Mouse (Mus musculus): Measurements from ENCODE around the gene Gmip.
A peak's percentile ranks its signal among the peaks of the same experiment; 100 is the strongest.

The Gmip gene

DNA sequence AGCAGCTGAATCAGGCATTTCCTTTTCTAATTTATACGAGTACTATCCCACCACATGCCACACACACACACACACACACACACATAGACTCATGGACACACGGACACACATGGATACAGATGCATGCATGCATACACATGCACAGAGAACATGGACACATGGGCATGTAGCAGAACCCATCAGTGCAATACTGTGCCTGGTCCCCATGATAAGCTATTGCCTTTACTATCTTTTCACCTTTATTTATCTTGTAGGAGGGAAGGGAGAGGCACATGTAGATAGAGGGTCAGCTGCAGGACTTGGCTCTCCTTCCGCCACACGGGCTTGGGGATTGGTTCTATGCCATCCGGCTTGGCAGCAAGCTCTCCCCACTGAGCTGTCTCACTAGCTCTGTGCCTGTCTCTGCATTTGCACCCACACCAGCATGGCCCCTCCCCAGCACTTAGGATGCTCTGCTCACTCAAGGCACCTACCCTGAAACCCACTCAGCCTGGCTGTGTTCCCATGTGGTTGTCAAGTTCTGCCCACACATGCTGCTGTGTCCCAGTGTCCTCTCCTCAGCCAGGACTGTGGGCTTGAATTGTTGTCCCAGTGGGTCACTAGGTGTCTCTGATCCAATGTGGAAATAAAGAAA, 55.0 kb downstream of the Gmip start:
- DNase-seq (ENCODE audit: low spot score in 2 of 2) = peak in 1 of 2 experiments; percentile 40

DNA sequence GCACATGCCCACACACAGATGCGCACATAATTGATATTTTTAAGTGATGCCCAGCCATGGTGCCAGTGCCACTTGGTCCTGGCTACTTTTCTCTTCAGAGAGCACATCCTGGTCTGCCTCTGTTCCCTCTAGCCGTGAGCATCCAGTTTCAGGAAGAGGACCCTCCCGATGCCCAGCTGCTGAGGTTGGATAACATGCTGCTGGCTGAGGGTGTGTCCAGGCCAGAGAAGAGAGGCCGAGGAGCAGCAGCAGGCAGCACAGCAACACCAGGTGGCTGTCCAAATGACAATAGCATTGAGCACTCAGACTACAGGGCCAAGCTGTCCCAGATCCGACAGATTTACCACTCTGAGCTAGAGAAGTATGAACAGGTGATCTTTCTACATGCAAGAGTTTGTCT, 55.7 kb downstream of the Gmip start:
- no peak for DNase-seq (ENCODE audit: low spot score in 2 of 2)

DNA sequence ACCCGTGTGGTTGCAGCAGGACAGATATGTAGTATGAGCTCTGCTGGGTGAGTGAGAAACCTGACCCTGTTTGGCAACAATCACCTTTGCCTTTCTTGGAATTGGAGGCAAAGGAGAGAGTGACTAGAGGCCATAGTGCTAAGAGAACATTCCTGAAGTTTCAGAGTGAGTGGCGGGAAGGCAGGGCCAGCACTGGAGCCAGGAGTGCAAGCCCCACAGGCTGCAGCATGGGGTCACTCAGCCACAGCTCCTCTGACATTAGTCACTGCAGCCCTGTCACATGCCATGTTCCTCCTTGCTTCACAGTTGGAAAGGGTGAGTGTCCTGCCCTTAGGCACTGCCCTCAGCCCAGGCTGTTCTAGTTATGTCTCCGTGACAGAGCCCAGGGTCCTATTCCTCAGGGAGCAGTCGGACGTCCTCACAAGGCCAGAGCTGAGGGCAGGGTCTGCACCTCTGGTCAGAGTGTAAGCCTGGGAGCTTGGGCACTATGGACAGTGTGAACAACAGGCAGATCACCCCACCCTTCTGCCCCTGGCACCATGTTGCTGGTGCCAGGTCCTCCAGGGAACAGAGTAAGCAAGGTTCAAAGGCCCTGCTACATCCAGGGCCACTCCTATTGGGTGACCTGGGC, 59.3 kb downstream of the Gmip start:
- DNase-seq (ENCODE audit: low spot score in 2 of 2) = no peak

DNA sequence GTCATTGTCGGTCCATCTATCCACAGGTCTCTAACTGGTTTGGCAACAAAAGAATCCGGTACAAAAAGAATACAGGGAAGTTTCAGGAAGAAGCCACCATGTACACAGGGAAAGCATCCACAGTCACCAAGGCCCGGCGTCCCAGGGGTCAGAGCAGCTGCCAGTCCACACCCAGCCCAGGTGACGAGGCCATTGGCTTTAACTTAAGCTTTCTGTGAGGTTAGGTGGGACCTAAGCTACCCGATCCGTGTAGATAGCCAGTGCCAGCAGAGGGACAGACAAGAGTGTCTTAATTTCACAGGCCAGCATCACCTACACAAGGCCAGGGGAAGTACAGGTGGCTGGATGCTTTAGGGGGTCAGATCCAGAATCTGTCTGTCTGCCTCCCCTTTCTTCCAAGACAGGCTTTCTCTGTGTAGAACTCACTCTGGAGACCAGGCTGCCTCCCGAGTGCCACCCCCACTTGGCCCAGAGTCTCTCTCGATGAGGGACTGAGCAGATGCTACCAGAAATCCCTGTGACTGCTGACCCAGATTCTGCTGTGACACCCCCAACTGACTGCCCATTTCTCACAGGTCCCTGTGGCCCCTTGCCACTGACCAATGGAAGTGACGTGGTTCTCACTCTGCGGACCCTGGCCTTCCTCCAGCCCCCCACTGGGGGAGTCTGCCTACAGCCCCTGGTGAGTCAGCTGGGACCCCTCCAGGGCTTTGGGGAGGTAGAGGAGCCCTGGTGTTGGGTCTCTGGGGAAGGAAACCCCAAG, 61.7 kb downstream of the Gmip start:
- DNase-seq (ENCODE audit: low spot score in 2 of 2) = no peak

DNA sequence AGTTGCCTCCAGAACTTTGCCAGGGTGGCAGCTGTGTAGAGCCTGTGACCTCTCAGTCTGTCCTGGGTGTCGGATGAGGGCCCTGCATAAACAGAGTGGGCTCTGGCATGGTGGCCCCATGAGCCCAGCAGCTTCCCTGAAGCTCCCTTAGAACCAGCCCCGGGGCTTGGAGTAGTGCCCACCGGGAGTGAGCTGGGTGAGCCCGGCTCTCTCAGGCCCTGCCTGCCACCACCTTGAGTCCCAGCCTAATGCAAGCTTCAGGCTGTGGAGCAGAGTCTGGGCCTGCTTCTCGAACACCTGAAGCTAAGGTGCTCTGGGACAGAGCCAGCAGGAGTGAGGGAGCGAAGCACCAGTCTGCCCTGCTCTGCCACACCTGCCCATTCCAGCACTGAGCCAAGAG, 62.4 kb downstream of the Gmip start:
- no peak for DNase-seq (ENCODE audit: low spot score in 2 of 2)
